Comparison of ENCODE assay signal across 12 mouse cellular contexts in the genomic region with DNA sequence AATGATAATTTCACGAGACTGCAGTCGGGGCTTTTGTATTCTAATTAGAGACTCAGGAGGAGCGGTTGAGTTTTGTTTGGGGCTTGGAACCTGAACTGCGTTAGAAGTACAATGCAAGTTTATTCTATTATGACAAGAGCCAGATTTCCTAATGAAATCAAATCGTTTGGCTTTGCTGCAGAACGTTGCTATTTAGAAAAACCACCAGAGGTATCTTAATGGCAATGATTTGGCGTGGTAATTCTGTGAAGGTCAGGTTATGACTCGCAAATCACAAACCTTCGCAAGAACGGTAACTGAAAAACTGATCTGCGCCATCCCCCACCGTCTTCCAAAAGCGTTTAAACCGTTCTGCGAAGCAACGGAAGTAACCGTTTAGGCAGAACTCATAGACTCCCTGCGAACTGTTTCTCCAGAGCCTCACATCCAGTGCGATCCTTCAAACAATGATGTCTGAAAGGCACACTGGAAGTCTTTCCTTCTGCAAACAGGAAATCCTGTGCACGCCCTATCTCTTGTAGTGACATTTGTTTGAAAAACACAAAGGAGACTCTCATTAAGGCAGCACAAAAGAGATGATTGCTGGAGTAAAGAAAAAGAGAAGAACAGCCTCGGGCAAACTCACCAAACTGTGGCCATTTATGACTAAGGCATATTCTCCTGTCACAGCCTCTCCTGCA.
DNase-seq lines count a peak whose midpoint lies in the region; ATAC-seq and TF ChIP-seq lines count a peak whose summit lies in the region.
"Had no signal": no experiment of that assay in that cellular context is flagged by ENCODE, and none has a peak within 500 bp of the region (broad histone marks: within the 10 kb centered on the region; RNA-seq: fewer than 3 reads in every experiment).

No protein-coding gene starts in this region.

- H3K9me3 ChIP-seq in heart, embryonic 10.5 days, result no peaks in the 10 kb centered on the region
- H3K9me3 ChIP-seq in intestine, postnatal 0 days (ENCODE audit: control insufficient read depth), result no peaks in the 10 kb centered on the region
- H3K9me3 ChIP-seq in stomach, postnatal 0 days (ENCODE audit: control insufficient read depth, low read length), result no peaks in the 10 kb centered on the region
- H3K9me3 ChIP-seq: forebrain, embryonic 13.5 days had no signal

- DNase-seq in heart, embryonic 10.5 days (ENCODE audit: low spot score), result no peak
- DNase-seq in heart, adult 8-10 months (ENCODE audit: low spot score), result no peak
- peak; percentile 11 for DNase-seq in retina, postnatal 1 day
- DNase-seq in retina, embryonic 14.5 days (ENCODE audit: low spot score), result no peak
- DNase-seq in stomach, postnatal 0 days (ENCODE audit: low spot score), result no peak
- no peak for DNase-seq in frontal cortex, postnatal 10 days (ENCODE audit: low spot score in 2 of 2)
- no peak for DNase-seq in left cerebral cortex, postnatal 4 days
- DNase-seq: thymus, postnatal 14 days had no signal

- no peak for ATAC-seq in intestine, postnatal 0 days
- ATAC-seq in stomach, postnatal 0 days (ENCODE audit: low FRiP score, low TSS enrichment), result no peak
- ATAC-seq: activated CD4-positive, CD25-positive, alpha-beta regulatory T cell, adult 4 months; forebrain, embryonic 13.5 days had no signal

- WGBS in heart, embryonic 10.5 days, result 66% methylated on average over 21 of the region's 21 CpGs
- 52% methylated on average over 21 of the region's 21 CpGs for WGBS in intestine, postnatal 0 days
- 32% methylated on average over 21 of the region's 21 CpGs for WGBS in stomach, postnatal 0 days

- no peak for TF ChIP-seq CTCF in intestine, postnatal 0 days (IDR thresholded peaks at IDR 0.05; ENCODE audit: low read depth)
- TF ChIP-seq CTCF in stomach, postnatal 0 days (IDR thresholded peaks at IDR 0.05; ENCODE audit: low read depth), result no peak

- TF ChIP-seq EP300 in stomach, postnatal 0 days (optimal IDR thresholded peaks at IDR 0.05), result no peak

- no peaks in the 10 kb centered on the region for H3K4me1 ChIP-seq in heart, embryonic 10.5 days
- no peaks in the 10 kb centered on the region for H3K4me1 ChIP-seq in intestine, postnatal 0 days (replicated peaks; ENCODE audit: control insufficient read depth, insufficient read depth, low read length)
- H3K4me1 ChIP-seq in stomach, postnatal 0 days (replicated peaks; ENCODE audit: control insufficient read depth, insufficient read depth), result no peaks in the 10 kb centered on the region

- intact Hi-C loops in left cerebral cortex, postnatal 4 days (cut with DNase I), result loop anchor here (10.0 kb wide), 2 partner anchors 356 to 466 kb away; no protein-coding TSS in a partner anchor

- H3K9ac ChIP-seq in intestine, postnatal 0 days (ENCODE audit: low read depth, low read length), result no peak overlapping the region
- no peak overlapping the region; the same call in 1 of the 2 replicates for H3K9ac ChIP-seq in stomach, postnatal 0 days (ENCODE audit: low read length)
- H3K9ac ChIP-seq: forebrain, embryonic 13.5 days had no signal

- no peaks in the 10 kb centered on the region for H3K36me3 ChIP-seq in heart, embryonic 10.5 days
- H3K36me3 ChIP-seq in intestine, postnatal 0 days (ENCODE audit: control insufficient read depth, insufficient read depth), result no peaks in the 10 kb centered on the region
- no peaks in the 10 kb centered on the region for H3K36me3 ChIP-seq in stomach, postnatal 0 days (ENCODE audit: control insufficient read depth, insufficient read depth, low read length)

- H3K4me3 ChIP-seq in heart, embryonic 10.5 days, result no peak overlapping the region
- no peak overlapping the region for H3K4me3 ChIP-seq in intestine, postnatal 0 days (ENCODE audit: low read depth, low read length)
- H3K4me3 ChIP-seq in stomach, postnatal 0 days (ENCODE audit: low read depth, low read length), result no peak overlapping the region
- H3K4me3 ChIP-seq: forebrain, embryonic 13.5 days; layer of hippocampus, adult 2 months had no signal

- H3K27ac ChIP-seq in heart, embryonic 10.5 days, result peak overlapping the region; percentile 53; the same call in 1 of the 2 replicates
- no peak overlapping the region for H3K27ac ChIP-seq in intestine, postnatal 0 days (ENCODE audit: low read depth, low read length)
- H3K27ac ChIP-seq in stomach, postnatal 0 days (replicated peaks), result peak overlapping the region; percentile 70
- H3K27ac ChIP-seq: forebrain, embryonic 13.5 days; layer of hippocampus, adult 2 months had no signal

- peak overlapping the region; percentile 14; the same call in 1 of the 2 replicates for H3K4me2 ChIP-seq in intestine, postnatal 0 days (replicated peaks; ENCODE audit: low read depth)
- peak overlapping the region; percentile 11; the same call in 1 of the 2 replicates for H3K4me2 ChIP-seq in stomach, postnatal 0 days (replicated peaks; ENCODE audit: low read depth)
- H3K4me2 ChIP-seq: forebrain, embryonic 13.5 days had no signal

- H3K27me3 ChIP-seq in heart, embryonic 10.5 days (ENCODE audit: insufficient read depth, poor library complexity, severe bottlenecking), result no peaks in the 10 kb centered on the region
- no peaks in the 10 kb centered on the region for H3K27me3 ChIP-seq in intestine, postnatal 0 days (replicated peaks; ENCODE audit: control insufficient read depth, insufficient read depth, low read length)
- no peaks in the 10 kb centered on the region for H3K27me3 ChIP-seq in stomach, postnatal 0 days (ENCODE audit: control insufficient read depth, insufficient read depth, low read length)
- H3K27me3 ChIP-seq: forebrain, embryonic 13.5 days had no signal
